Mouse (Mus musculus) ES-E14 (cell line): ENCODE measurements at regions not wholly inside any gene's neighbourhood (a gene's known extent, or its start where the extent isn't known, plus 50 kb on each side); places are given as distances from the start of the nearest gene placed in this dataset.

Source experiments
- DNase-seq: peaks from one replicate; pipeline ENCODE4 v3.0.0-alpha.2; 2013; ENCODE audit warnings: low read depth, low spot score
- H3K27ac ChIP-seq: 2 replicates; pipeline ENCODE4 v1.5.1; 2012; ENCODE audit warnings: low read depth, mild to moderate bottlenecking, low read length, moderate library complexity, mixed read lengths; ENCODE audit not compliant: poor library complexity, insufficient read depth, severe bottlenecking
- H3K36me3 ChIP-seq: 2 replicates; pipeline ENCODE4 v1.6.1; 2012; ENCODE audit warnings: mild to moderate bottlenecking, low read length, moderate library complexity, mixed read lengths; ENCODE audit not compliant: control insufficient read depth, poor library complexity, insufficient read depth, severe bottlenecking
- H3K4me1 ChIP-seq, 2 experiments: fragments of 150-350 bp in 1 of 2; sonication (generic) in 1 of 2; 2 replicates each; pipeline ENCODE4 v1.6.1; 2012; ENCODE audit warnings: low read length in 2 of 2, mild to moderate bottlenecking in 1 of 2, mixed read lengths in 1 of 2; ENCODE audit not compliant: control insufficient read depth in 2 of 2, insufficient read depth in 2 of 2, poor library complexity in 1 of 2
- H3K4me3 ChIP-seq, 2 experiments: fragments of 150-350 bp in 1 of 2; sonication (generic) in 1 of 2; 2 replicates each; pipeline ENCODE4 v1.5.1; 2012; ENCODE audit warnings: low read length in 2 of 2, low read depth in 1 of 2, mild to moderate bottlenecking in 1 of 2, mixed read lengths in 1 of 2; ENCODE audit not compliant: insufficient read depth in 1 of 2, poor library complexity in 1 of 2, severe bottlenecking in 1 of 2
- H3K9ac ChIP-seq: 2 replicates; pipeline ENCODE4 v1.6.1; 2012; ENCODE audit warnings: low read depth, mild to moderate bottlenecking, low read length, mixed read lengths; ENCODE audit not compliant: poor library complexity, insufficient read depth, severe bottlenecking
- H3K9me3 ChIP-seq: fragments of 150-350 bp; sonication (generic); 2 replicates; pipeline ENCODE4 v1.6.1; 2012; ENCODE audit warnings: low read depth, mild to moderate bottlenecking, low read length; ENCODE audit not compliant: control insufficient read depth, insufficient read depth
- CHD2 ChIP-seq: IDR thresholded peaks from 2 replicates; pipeline ENCODE4 v1.6.1; 2014; ENCODE audit warnings: mild to moderate bottlenecking, low read depth, low read length, inconsistent platforms
- HCFC1 ChIP-seq: IDR thresholded peaks from 2 replicates; pipeline ENCODE4 v1.6.1; 2012; ENCODE audit warnings: low read length, inconsistent platforms, borderline replicate concordance; ENCODE audit not compliant: insufficient read depth
- MAFK ChIP-seq: IDR thresholded peaks from 2 replicates; pipeline ENCODE4 v1.6.1; 2014; ENCODE audit warnings: mild to moderate bottlenecking, low read depth, low read length, inconsistent platforms; ENCODE audit not compliant: insufficient read depth
- ZC3H11A ChIP-seq: IDR thresholded peaks from 2 replicates; pipeline ENCODE4 v1.6.1; 2012; ENCODE audit warnings: low read depth, mild to moderate bottlenecking, inconsistent platforms, low read length, borderline replicate concordance
- ZNF384 ChIP-seq: IDR thresholded peaks from 2 replicates; pipeline ENCODE4 v1.6.1; 2012; ENCODE audit warnings: low read depth, low read length, inconsistent platforms
- in situ Hi-C, 2 experiments: fragments of 600-800 bp; cut with MboI; formaldehyde crosslinking; loops; one replicate each; pipeline ENCODE4 v1.15.1; 2025; ENCODE audit warnings: low sequenced_read_pairs in 2 of 2, inconsistent platforms in 1 of 2; ENCODE audit not compliant: unreplicated experiment in 2 of 2

GRCm38 (mm10) chr15:72135992-72136617 is 1698.3 kb upstream of the Gm6569 start:
- no peak overlapping the region for H3K9ac ChIP-seq
- no peak for DNase-seq
- no peaks in the 10 kb centered on the region for H3K9me3 ChIP-seq
- TF ChIP-seq HCFC1 (no peak), ZNF384 (no peak), MAFK (no peak), CHD2 (no peak), ZC3H11A (no peak)
- in situ Hi-C loops: no loop called here
- no peak overlapping the region for H3K4me3 ChIP-seq
- no peaks in the 10 kb centered on the region for H3K36me3 ChIP-seq
- no peak overlapping the region for H3K27ac ChIP-seq
- H3K4me1 ChIP-seq: no peaks in the 10 kb centered on the region

- Histone ChIP-seq H3K9me3 (no peaks in the 10 kb centered on the region), H3K4me1 (no peaks in the 10 kb centered on the region), H3K27ac (no peak overlapping the region), H3K4me3 (no peak overlapping the region), H3K36me3 (no peaks in the 10 kb centered on the region), H3K9ac (no peak overlapping the region)
- in situ Hi-C loops: no loop called here
- TF ChIP-seq ZNF384 (no peak), CHD2 (no peak)
- no peak for DNase-seq
Measured at GRCm38 (mm10) chr15:72140122-72140521, 1694.2 kb upstream of the Gm6569 start.

GRCm38 (mm10) chr15:72150581-72150980 is 1683.8 kb upstream of the Gm6569 start:
- in situ Hi-C loops: no loop called here
- no peak for TF ChIP-seq ZC3H11A
- no peak for TF ChIP-seq CHD2
- no peak for TF ChIP-seq HCFC1

DNA sequence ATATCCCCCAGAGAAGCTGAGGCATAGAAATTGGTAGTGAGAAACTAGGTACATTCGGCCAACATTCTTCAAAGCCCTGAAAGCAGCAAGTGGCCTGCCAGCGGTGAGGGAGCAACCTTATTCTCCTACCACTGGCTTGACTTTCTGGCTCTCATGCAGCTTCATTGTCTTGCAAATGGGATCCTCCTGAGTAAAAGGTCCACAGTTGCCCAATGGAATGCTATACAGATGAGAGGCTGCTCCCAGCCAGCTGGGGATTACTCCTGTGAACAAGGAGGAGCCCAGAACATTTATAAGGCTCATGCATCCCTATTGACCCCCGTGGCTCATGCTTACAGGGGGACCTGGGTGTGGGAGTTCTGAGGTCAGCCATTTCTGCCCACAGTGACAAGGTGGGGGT is 1675.9 kb upstream of the Gm6569 start:
- H3K9me3 ChIP-seq: no peaks in the 10 kb centered on the region
- H3K4me1 ChIP-seq: peaks cover 3 to 4% of the 10 kb centered on the region in 2 experiments; a peak in 3 of 4 replicates
- H3K27ac ChIP-seq: no peak overlapping the region
- no peaks in the 10 kb centered on the region for H3K36me3 ChIP-seq
- in situ Hi-C loops: no loop called here
- no peak overlapping the region for H3K9ac ChIP-seq
- no peak overlapping the region for H3K4me3 ChIP-seq
- DNase-seq: peak; percentile 26
- TF ChIP-seq CHD2 (no peak), ZC3H11A (no peak), ZNF384 (no peak), HCFC1 (no peak), MAFK (no peak)

More at GRCm38 (mm10) chr15:72150581-72150980, 1683.8 kb upstream of the Gm6569 start:
- H3K4me1 ChIP-seq: no peaks in the 10 kb centered on the region
- H3K4me3 ChIP-seq: no peak overlapping the region
- no peak overlapping the region for H3K9ac ChIP-seq
- H3K36me3 ChIP-seq: no peaks in the 10 kb centered on the region
- no peak for DNase-seq
- no peak overlapping the region for H3K27ac ChIP-seq
- H3K9me3 ChIP-seq: no peaks in the 10 kb centered on the region

DNA sequence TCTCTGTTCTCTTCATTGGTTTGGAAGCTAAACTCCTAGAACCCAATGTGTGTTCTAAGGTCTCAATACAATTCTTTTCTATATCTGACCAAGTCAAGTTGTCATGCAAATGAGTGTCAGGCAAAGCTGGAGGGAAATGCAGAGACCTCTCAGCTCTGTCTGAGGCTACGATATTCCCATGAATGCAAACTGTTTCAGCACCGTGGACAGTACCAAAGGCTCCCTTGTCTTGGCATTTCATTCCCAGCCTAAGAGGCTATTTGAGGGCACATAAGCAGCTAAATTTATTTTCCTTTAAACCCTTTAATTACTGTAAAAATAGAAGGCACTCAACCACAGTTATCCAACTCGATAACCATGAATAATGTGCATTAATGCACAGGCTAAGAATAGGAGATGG is 1633.5 kb upstream of the Gm6569 start:
- DNase-seq: peak; percentile 41
- no peaks in the 10 kb centered on the region for H3K4me1 ChIP-seq
- no peak overlapping the region for H3K27ac ChIP-seq
- H3K9me3 ChIP-seq: no peaks in the 10 kb centered on the region
- no peak overlapping the region for H3K4me3 ChIP-seq
- in situ Hi-C loops: loop anchor here in 1 of 2 experiments (25.0 kb wide), 1 partner anchor 836 kb away; no protein-coding TSS in a partner anchor
- H3K9ac ChIP-seq: no peak overlapping the region
- H3K36me3 ChIP-seq: no peaks in the 10 kb centered on the region
- TF ChIP-seq MAFK: no peak
- TF ChIP-seq ZC3H11A: no peak
- no peak for TF ChIP-seq ZNF384
- TF ChIP-seq HCFC1: no peak
- no peak for TF ChIP-seq CHD2
